Mouse (Mus musculus): ENCODE data around the gene Lsamp. TPM values are rescaled to one million over a fixed set of nuclear protein-coding genes. Genes with fewer than 3 reads are reported as not detected.

Lsamp gene
- 29.4 and 33.3 TPM in 2 replicates for polyA plus RNA-seq (2016; fragmentation: Nextera tagmentation; extraction: Ambion mirVana)

DNA sequence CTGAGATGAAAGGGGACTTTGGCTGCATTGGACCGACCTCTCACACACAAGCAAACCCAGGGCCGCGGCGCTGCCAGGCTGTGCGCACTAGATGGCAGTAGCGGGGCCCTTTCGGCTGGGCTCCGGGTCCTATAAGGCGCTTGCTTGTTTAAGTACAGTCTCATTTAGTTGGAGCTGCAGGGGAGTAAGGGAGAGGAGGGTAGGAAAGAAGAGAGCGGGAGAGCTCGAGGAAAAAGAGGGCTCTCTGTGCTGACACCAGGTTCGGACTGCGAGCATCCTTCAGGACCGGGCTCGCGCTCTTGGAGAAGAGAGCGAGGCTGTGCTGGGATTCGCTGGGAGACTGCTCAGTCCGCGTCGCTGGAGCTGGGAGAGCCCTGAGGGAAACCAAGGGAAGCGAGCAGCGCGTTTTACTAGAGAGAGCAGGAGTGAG lies at the start of gene Lsamp:
Gene Lsamp, plus strand, starts transcription at position 157 of the 430 bp plus-strand sequence.
- Histone ChIP-seq H3K36me3 (no peaks in the 10 kb centered on the region), H3K4me2 (replicated peaks) (peak within 1 kb of the TSS; percentile 87), H3K9ac (peak within 1 kb of the TSS; percentile 66), H3K27ac (peak within 1 kb of the TSS; percentile 59; the same call in 1 of the 2 replicates), H3K4me3 (peak within 1 kb of the TSS; percentile 57), H3K9me3 (no peaks in the 10 kb centered on the region), H3K27me3 (replicated peaks) (no peaks in the 10 kb centered on the region), H3K4me1 (peaks cover 5% of the 10 kb centered on the region; the same call in 1 of the 2 replicates)
- ATAC-seq (ENCODE audit: low FRiP score, low read depth), result peak; percentile 93
- WGBS, result under 1% methylated on average over 24 of the region's 24 CpGs

DNA sequence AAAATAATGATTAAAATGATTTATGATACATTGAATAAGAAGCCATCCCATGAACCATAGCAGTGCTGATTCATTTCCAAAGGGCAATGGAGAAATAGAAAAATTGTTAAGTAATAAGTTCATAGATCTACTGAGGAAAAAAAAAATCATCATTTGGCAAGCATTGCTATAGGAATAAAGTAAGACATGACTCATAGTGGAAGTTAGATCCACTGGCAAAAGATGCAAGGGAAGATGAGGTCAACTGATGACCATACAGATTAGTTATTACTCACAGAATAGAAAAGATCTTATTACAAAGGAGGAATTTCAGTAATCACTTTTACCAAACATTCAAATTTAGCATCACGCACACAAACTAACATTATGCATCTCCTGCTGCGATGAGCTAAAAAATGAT lies 26.5 kb upstream of the Lsamp start:
- Histone ChIP-seq H3K9me3 (no peaks in the 10 kb centered on the region), H3K27ac (no peak overlapping the region), H3K36me3 (no peaks in the 10 kb centered on the region), H3K4me2 (replicated peaks) (no peak overlapping the region), H3K9ac (no peak overlapping the region), H3K27me3 (replicated peaks) (no peaks in the 10 kb centered on the region), H3K4me1 (no peaks in the 10 kb centered on the region), H3K4me3 (no peak overlapping the region)
- ATAC-seq (ENCODE audit: low FRiP score, low read depth), result no peak
- WGBS, result 98% methylated on average over 2 of the region's 2 CpGs

- Histone ChIP-seq H3K4me2 (replicated peaks) (no peak overlapping the region), H3K27ac (no peak overlapping the region), H3K9me3 (no peaks in the 10 kb centered on the region), H3K9ac (no peak overlapping the region), H3K36me3 (no peaks in the 10 kb centered on the region), H3K4me3 (no peak overlapping the region), H3K27me3 (replicated peaks) (no peaks in the 10 kb centered on the region), H3K4me1 (no peaks in the 10 kb centered on the region)
- WGBS, result 79% methylated on average over 1 of the region's 1 CpGs
- no peak for ATAC-seq (ENCODE audit: low FRiP score, low read depth)
Measured at GRCm38 (mm10) chr16:39972712-39973111, 11.4 kb upstream of the Lsamp start.

DNA sequence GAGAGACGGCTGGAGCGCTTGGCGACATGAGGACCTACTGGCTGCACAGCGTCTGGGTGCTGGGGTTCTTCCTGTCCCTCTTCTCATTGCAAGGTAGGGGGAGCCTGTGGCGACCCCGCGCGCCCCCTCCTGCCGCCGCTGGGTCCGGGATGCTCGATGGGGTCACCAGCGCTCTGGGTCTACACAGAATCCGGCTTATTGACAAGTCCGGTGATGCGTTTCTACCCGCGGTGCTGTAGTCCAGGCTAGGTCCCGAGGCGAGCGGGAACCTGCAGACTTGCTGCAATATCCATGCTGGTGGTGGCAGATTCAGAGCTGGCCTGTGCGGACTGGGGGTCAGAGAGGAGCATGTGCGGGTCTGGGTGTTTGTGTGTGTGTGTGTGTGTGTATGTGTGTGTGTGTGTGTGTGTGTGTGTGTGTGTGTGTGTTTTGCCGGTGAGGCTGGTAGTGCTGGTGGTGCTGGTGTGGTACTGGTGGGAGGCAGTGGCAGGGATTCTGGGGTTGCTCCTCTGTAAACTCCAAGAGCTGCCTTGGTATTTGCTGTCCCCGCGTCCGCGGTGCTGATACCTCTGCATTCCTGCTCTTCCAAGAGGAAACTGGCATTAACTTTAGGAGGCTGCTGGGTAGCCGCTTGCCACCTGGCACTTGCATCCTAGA lies 602 bp downstream of the Lsamp start:
- peak; percentile 80 for ATAC-seq (ENCODE audit: low FRiP score, low read depth)
- Histone ChIP-seq H3K9ac (peak overlapping the region; percentile 66), H3K4me2 (replicated peaks) (peak overlapping the region; percentile 87), H3K9me3 (no peaks in the 10 kb centered on the region), H3K27ac (peak overlapping the region; percentile 59; the same call in 1 of the 2 replicates), H3K27me3 (replicated peaks) (no peaks in the 10 kb centered on the region), H3K4me3 (peak overlapping the region; percentile 57), H3K4me1 (peaks cover 5% of the 10 kb centered on the region; the same call in 1 of the 2 replicates), H3K36me3 (no peaks in the 10 kb centered on the region)
- under 1% methylated on average over 28 of the region's 29 CpGs for WGBS

- H3K27me3 ChIP-seq (replicated peaks), result no peaks in the 10 kb centered on the region
- H3K9me3 ChIP-seq, result no peaks in the 10 kb centered on the region
- no peak overlapping the region for H3K27ac ChIP-seq
- no peak for ATAC-seq (ENCODE audit: low FRiP score, low read depth)
- peaks cover 5% of the 10 kb centered on the region; the same call in 1 of the 2 replicates for H3K4me1 ChIP-seq
- WGBS, result 56% methylated on average over 2 of the region's 2 CpGs
- H3K9ac ChIP-seq, result no peak overlapping the region
- H3K4me2 ChIP-seq (replicated peaks), result no peak overlapping the region
- no peaks in the 10 kb centered on the region for H3K36me3 ChIP-seq
- no peak overlapping the region for H3K4me3 ChIP-seq
Measured at GRCm38 (mm10) chr16:39988466-39988865, 4.3 kb downstream of the Lsamp start.

DNA sequence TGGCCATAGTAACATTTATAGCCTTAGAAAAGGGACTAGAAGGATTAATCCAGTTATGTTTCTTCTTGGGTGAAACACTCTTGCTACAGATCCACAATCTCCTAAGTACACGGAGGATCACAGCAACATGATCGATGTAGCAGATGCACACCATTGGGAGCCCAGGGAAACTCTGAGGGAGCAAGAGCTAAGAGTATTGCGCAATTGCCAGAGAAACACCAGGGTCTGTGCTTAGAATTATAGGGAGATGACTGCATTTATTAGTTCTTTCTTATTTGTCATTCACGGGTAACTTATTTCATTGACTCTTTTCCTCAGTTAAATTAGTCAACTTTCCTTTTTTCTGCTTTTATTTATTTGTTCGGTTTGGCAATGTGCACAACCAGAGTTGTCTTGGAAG lies 10.7 kb downstream of the Lsamp start:
- H3K4me1 ChIP-seq, result no peaks in the 10 kb centered on the region
- 90% methylated on average over 5 of the region's 5 CpGs for WGBS
- H3K9ac ChIP-seq, result no peak overlapping the region
- no peak overlapping the region for H3K4me2 ChIP-seq (replicated peaks)
- H3K9me3 ChIP-seq, result no peaks in the 10 kb centered on the region
- no peaks in the 10 kb centered on the region for H3K36me3 ChIP-seq
- no peak overlapping the region for H3K27ac ChIP-seq
- no peak for ATAC-seq (ENCODE audit: low FRiP score, low read depth)
- no peak overlapping the region for H3K4me3 ChIP-seq
- no peaks in the 10 kb centered on the region for H3K27me3 ChIP-seq (replicated peaks)

DNA sequence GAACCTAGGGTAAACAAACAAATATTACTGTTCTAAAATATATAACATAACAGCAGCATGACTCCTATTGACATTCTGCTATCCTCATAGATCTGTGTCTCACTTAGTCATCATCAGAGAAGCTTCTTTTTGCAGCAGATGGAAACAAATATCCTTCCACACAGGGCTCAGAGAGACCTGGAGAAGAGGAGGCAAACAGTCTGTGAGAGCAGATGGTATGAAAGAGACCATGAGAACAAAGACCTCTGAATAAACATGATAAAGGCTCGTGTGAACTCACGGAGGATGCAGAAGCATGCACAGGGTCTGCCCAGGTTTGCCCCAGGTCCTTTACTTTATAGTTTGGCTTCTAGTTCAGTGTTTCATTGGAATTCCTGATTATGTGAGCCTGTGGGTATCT lies 24.6 kb downstream of the Lsamp start:
- 54% methylated on average over 2 of the region's 2 CpGs for WGBS

GRCm38 (mm10) chr16:40011106-40011505 lies 26.9 kb downstream of the Lsamp start:
- WGBS, result 53% methylated on average over 1 of the region's 1 CpGs
- H3K9me3 ChIP-seq, result no peaks in the 10 kb centered on the region
- ATAC-seq (ENCODE audit: low FRiP score, low read depth), result no peak
- no peak overlapping the region for H3K27ac ChIP-seq
- H3K9ac ChIP-seq, result no peak overlapping the region
- H3K4me3 ChIP-seq, result no peak overlapping the region
- no peaks in the 10 kb centered on the region for H3K27me3 ChIP-seq (replicated peaks)
- H3K36me3 ChIP-seq, result no peaks in the 10 kb centered on the region
- no peaks in the 10 kb centered on the region for H3K4me1 ChIP-seq
- no peak overlapping the region for H3K4me2 ChIP-seq (replicated peaks)

More for the DNA sequence above, 24.6 kb downstream of the Lsamp start:
- H3K9me3 ChIP-seq, result no peaks in the 10 kb centered on the region
- H3K36me3 ChIP-seq, result no peaks in the 10 kb centered on the region
- no peaks in the 10 kb centered on the region for H3K27me3 ChIP-seq (replicated peaks)
- H3K9ac ChIP-seq, result no peak overlapping the region
- no peak for ATAC-seq (ENCODE audit: low FRiP score, low read depth)
- H3K4me1 ChIP-seq, result no peaks in the 10 kb centered on the region
- H3K4me3 ChIP-seq, result no peak overlapping the region
- H3K27ac ChIP-seq, result no peak overlapping the region
- H3K4me2 ChIP-seq (replicated peaks), result no peak overlapping the region

DNA sequence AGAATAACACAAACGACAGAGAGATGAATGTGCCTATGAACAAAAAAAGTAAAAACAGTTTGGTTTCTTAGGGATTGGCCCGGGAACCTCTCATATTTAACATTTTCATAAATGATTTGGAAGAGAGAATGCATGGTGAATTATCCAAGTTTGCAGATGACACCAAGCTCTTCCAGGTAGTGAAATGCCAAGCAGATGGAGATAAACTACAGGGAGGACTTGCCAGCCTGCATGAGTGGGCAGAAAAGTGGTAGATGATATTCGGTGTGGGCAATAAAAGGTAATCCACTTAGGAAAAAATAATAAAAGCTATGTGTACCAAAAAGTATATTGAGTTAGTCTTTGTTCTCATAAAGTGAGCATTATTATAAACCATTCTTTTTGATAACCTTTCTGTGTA lies 38.5 kb downstream of the Lsamp start:
- Histone ChIP-seq H3K9ac (no peak overlapping the region), H3K27me3 (replicated peaks) (no peaks in the 10 kb centered on the region), H3K4me2 (replicated peaks) (no peak overlapping the region), H3K9me3 (no peaks in the 10 kb centered on the region), H3K27ac (no peak overlapping the region), H3K36me3 (no peaks in the 10 kb centered on the region), H3K4me3 (no peak overlapping the region), H3K4me1 (no peaks in the 10 kb centered on the region)
- ATAC-seq (ENCODE audit: low FRiP score, low read depth), result no peak
- WGBS, result 88% methylated on average over 3 of the region's 3 CpGs

DNA sequence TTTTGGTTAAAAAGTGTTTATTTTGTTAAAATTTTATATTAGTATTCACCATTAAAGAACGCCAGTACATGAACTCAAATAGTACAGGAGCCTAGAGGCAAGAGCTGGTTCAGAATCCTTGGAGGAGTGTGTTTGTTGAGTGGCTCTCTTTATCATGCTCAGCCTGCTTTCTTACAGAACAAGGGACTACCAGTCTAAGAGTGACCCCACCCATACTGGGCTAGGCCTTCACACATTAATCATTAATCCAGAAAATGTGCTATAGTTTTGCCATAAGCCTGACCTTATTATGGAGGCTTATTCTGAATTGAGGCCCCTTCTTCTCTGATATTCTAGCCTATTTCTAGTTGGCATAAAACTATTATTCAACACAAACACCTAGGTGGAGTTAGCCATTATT lies 52.6 kb downstream of the Lsamp start:
- 88% methylated on average over 1 of the region's 1 CpGs for WGBS
- no peak overlapping the region for H3K27ac ChIP-seq
- H3K9me3 ChIP-seq, result no peaks in the 10 kb centered on the region
- H3K36me3 ChIP-seq, result no peaks in the 10 kb centered on the region
- no peaks in the 10 kb centered on the region for H3K27me3 ChIP-seq (replicated peaks)
- H3K9ac ChIP-seq, result no peak overlapping the region
- H3K4me3 ChIP-seq, result no peak overlapping the region
- ATAC-seq (ENCODE audit: low FRiP score, low read depth), result no peak
- H3K4me2 ChIP-seq (replicated peaks), result no peak overlapping the region
- no peaks in the 10 kb centered on the region for H3K4me1 ChIP-seq

- H3K4me1 ChIP-seq, result no peaks in the 10 kb centered on the region
- H3K9ac ChIP-seq, result no peak overlapping the region
- no peak overlapping the region for H3K27ac ChIP-seq
- H3K36me3 ChIP-seq, result no peaks in the 10 kb centered on the region
- no peak overlapping the region for H3K4me2 ChIP-seq (replicated peaks)
- no peak for ATAC-seq (ENCODE audit: low FRiP score, low read depth)
- WGBS, result 50% methylated on average over 2 of the region's 2 CpGs
- no peaks in the 10 kb centered on the region for H3K9me3 ChIP-seq
- H3K27me3 ChIP-seq (replicated peaks), result no peaks in the 10 kb centered on the region
- no peak overlapping the region for H3K4me3 ChIP-seq
Measured at GRCm38 (mm10) chr16:40059546-40059945, 75.4 kb downstream of the Lsamp start.

DNA sequence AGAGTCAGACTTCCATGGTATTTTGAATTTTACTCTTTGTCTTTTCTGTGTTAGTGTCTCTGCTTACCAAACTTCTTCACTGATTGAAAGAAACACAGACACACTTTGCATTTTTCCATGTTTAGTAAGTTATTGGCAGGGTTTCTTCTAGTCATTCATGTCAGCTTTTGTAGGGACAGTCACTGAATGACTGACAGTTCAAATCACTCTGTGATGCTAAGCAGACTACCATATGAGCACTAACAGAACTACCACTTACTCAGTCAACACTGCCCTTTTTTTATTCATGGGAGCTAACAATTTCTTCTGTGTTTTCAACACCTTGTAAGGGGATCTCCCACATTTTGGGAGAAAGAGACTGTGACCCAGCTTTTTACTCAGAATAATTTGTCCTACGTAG lies 75.8 kb downstream of the Lsamp start:
- WGBS, result 86% methylated on average over 1 of the region's 1 CpGs
- ATAC-seq (ENCODE audit: low FRiP score, low read depth), result no peak

DNA sequence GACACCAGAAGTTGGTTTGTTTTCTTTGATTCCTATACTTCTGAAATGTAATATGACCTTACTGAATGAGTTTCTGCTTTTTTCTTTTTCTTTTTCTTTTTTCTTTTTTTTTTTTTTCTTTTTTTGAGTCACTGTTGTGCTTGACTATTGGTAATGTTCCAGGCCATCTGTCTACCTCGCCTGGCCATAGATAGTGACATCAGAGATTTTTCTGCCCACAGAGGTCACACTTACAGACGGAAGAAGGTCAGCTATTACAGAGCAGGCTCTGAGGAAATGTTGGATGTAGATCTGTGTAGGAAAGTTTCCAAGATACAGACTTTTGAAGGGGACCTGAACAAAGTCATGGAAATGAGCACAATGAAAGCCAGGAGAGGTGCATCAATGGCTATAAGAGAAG lies 76.3 kb downstream of the Lsamp start:
- Histone ChIP-seq H3K4me2 (replicated peaks) (no peak overlapping the region), H3K36me3 (no peaks in the 10 kb centered on the region), H3K4me3 (no peak overlapping the region), H3K9me3 (no peaks in the 10 kb centered on the region), H3K9ac (no peak overlapping the region), H3K4me1 (no peaks in the 10 kb centered on the region), H3K27ac (no peak overlapping the region), H3K27me3 (replicated peaks) (no peaks in the 10 kb centered on the region)
- WGBS, result 59% methylated on average over 2 of the region's 2 CpGs
- ATAC-seq (ENCODE audit: low FRiP score, low read depth), result no peak

More for the DNA sequence above, 75.8 kb downstream of the Lsamp start:
- no peaks in the 10 kb centered on the region for H3K4me1 ChIP-seq
- H3K27ac ChIP-seq, result no peak overlapping the region
- no peaks in the 10 kb centered on the region for H3K9me3 ChIP-seq
- H3K36me3 ChIP-seq, result no peaks in the 10 kb centered on the region
- H3K4me3 ChIP-seq, result no peak overlapping the region
- no peaks in the 10 kb centered on the region for H3K27me3 ChIP-seq (replicated peaks)
- no peak overlapping the region for H3K4me2 ChIP-seq (replicated peaks)
- H3K9ac ChIP-seq, result no peak overlapping the region
